Mouse (Mus musculus) liver, embryonic 14.5 days (tissue): ENCODE measurements around the gene Vmn1r71. TPM values are rescaled to one million over a fixed set of nuclear protein-coding genes. Genes with fewer than 3 reads are reported as not detected.
"Not testable (repeated sequence)": the region's sequence is repeated elsewhere in the genome, so short reads cannot be mapped to it uniquely, and the experiment has no call there.

Experiments used
- ATAC-seq: fragments of 200-750 bp; cut with Nextera tagmentation; 2 replicates; pipeline ENCODE4 v1.8.0; 2017; ENCODE audit warnings: moderate number of reproducible peaks, mild to moderate bottlenecking, moderate library complexity; ENCODE audit not compliant: insufficient read depth
- DNase-seq, 3 experiments: peaks; one replicate each; pipeline ENCODE4 v3.0.0-alpha.2; 2012 to 2013; ENCODE audit warnings: low read depth in 3 of 3, low spot score in 3 of 3
- H3K27ac ChIP-seq: fragments of 300-500 bp; sonication (generic); 2 replicates; pipeline ENCODE4 v1.5.1; 2014; ENCODE audit warnings: moderate library complexity, mild to moderate bottlenecking, control low read depth, inconsistent platforms
- H3K27me3 ChIP-seq: fragments of 300-500 bp; sonication (generic); 2 replicates; pipeline ENCODE4 v1.6.1; 2014; ENCODE audit warnings: mild to moderate bottlenecking, low read length, moderate library complexity; ENCODE audit not compliant: control insufficient read depth, insufficient read depth
- H3K36me3 ChIP-seq: fragments of 300-500 bp; sonication (generic); replicated peaks from 2 replicates; pipeline ENCODE4 v1.6.1; 2014; ENCODE audit warnings: low read depth; ENCODE audit not compliant: control insufficient read depth, insufficient read depth
- H3K4me1 ChIP-seq, 2 experiments: fragments of 200-500 bp in 1 of 2; fragments of 300-500 bp in 1 of 2; sonication (generic) in 1 of 2; replicated peaks; 2 replicates each; pipeline ENCODE4 v1.6.1; 2012 to 2014; ENCODE audit warnings: antibody characterized with exemption in 1 of 2, inconsistent platforms in 1 of 2, low read length in 1 of 2; ENCODE audit not compliant: control insufficient read depth in 2 of 2, insufficient read depth in 2 of 2
- H3K4me2 ChIP-seq: fragments of 300-500 bp; sonication (generic); 2 replicates; pipeline ENCODE4 v1.6.1; 2014; ENCODE audit warnings: low read depth, mild to moderate bottlenecking, control low read depth, moderate library complexity
- H3K4me3 ChIP-seq, 2 experiments: fragments of 200-500 bp in 1 of 2; fragments of 300-500 bp in 1 of 2; sonication (generic) in 1 of 2; 2 replicates each; pipeline ENCODE4 v1.5.1; 2012 to 2014; ENCODE audit warnings: low read depth in 2 of 2, low read length in 2 of 2, mild to moderate bottlenecking in 2 of 2, control low read depth in 1 of 2, inconsistent platforms in 1 of 2, moderate library complexity in 1 of 2; ENCODE audit not compliant: insufficient read depth in 1 of 2
- H3K9ac ChIP-seq: fragments of 300-500 bp; sonication (generic); replicated peaks from 2 replicates; pipeline ENCODE4 v1.6.1; 2014; ENCODE audit warnings: mild to moderate bottlenecking, control low read depth, moderate library complexity
- H3K9me3 ChIP-seq: fragments of 300-500 bp; sonication (generic); 2 replicates; pipeline ENCODE4 v1.6.1; 2016; ENCODE audit warnings: low read length, mixed read lengths; ENCODE audit not compliant: control insufficient read depth
- CTCF ChIP-seq: IDR thresholded peaks from 2 replicates; pipeline ENCODE4 v1.5.1; 2016; ENCODE audit warnings: antibody characterized with exemption, low read depth, control low read depth
- EP300 ChIP-seq: IDR thresholded peaks from 2 replicates; pipeline ENCODE4 v1.6.1; 2016; ENCODE audit warnings: antibody characterized with exemption, low read depth
- polyA plus RNA-seq, 2 experiments: library from polyadenylated mRNA; depleted of rRNA in 1 of 2; stranded (reverse) in 1 of 2; unstranded in 1 of 2; fragments of >200 nt; fragmentation: Nextera tagmentation in 1 of 2; extraction: Ambion mirVana in 1 of 2; gene quantifications; 2 replicates each; pipeline versions ENCODE4 v1.2.1 to v1.2.3; 2012 to 2014

The Vmn1r71 gene
- not detected in 2 replicates for polyA plus RNA-seq (2012; rRNA removed)
- not detected in 2 replicates for polyA plus RNA-seq (2014; fragmentation: Nextera tagmentation; extraction: Ambion mirVana)

GRCm38 (mm10) chr7:10754264-10754663 lies at the start of gene Vmn1r71:
Gene Vmn1r71, minus strand, starts transcription at chr7:10754364.
- Histone ChIP-seq H3K9ac (no peak within 1 kb of the TSS), H3K4me1 (no peaks in the 10 kb centered on the region), H3K27me3 (no peaks in the 10 kb centered on the region), H3K4me2 (no peak within 1 kb of the TSS), H3K4me3 (no peak within 1 kb of the TSS), H3K9me3 (no peaks in the 10 kb centered on the region), H3K36me3 (no peaks in the 10 kb centered on the region), H3K27ac (no peak within 1 kb of the TSS)
- ATAC-seq (no peak), DNase-seq (no peak)
- TF ChIP-seq EP300 (no peak), CTCF (no peak)

- not testable (repeated sequence) for H3K4me3 ChIP-seq, H3K27ac ChIP-seq, H3K4me1 ChIP-seq, ATAC-seq, DNase-seq, H3K4me2 ChIP-seq, H3K9me3 ChIP-seq, H3K27me3 ChIP-seq, H3K36me3 ChIP-seq, H3K9ac ChIP-seq
Measured at GRCm38 (mm10) chr7:10757551-10757950, 3.4 kb upstream of the Vmn1r71 start.

Other genes starting within 250 kb of the Vmn1r71 start
- gene Vmn1r68, start 195.9 kb downstream of the Vmn1r71 start, polyA plus RNA-seq (2012; rRNA removed) = not detected in 2 replicates
- gene Vmn1r68, start 195.9 kb downstream of the Vmn1r71 start, polyA plus RNA-seq (2014; fragmentation: Nextera tagmentation; extraction: Ambion mirVana) = not detected in 2 replicates
- gene Vmn1r69, start 140.7 kb downstream of the Vmn1r71 start, polyA plus RNA-seq (2012; rRNA removed) = not detected in 2 replicates
- gene Vmn1r69, start 140.7 kb downstream of the Vmn1r71 start, polyA plus RNA-seq (2014; fragmentation: Nextera tagmentation; extraction: Ambion mirVana) = not detected in 2 replicates
- not detected in 2 replicates for gene Vmn1r70, start 122.8 kb downstream of the Vmn1r71 start, polyA plus RNA-seq (2012; rRNA removed)
- not detected in 2 replicates for gene Vmn1r70, start 122.8 kb downstream of the Vmn1r71 start, polyA plus RNA-seq (2014; fragmentation: Nextera tagmentation; extraction: Ambion mirVana)
- gene Nlrp4b, start 66.6 kb downstream of the Vmn1r71 start, polyA plus RNA-seq (2012; rRNA removed) = not detected in 2 replicates
- gene Nlrp4b, start 66.6 kb downstream of the Vmn1r71 start, polyA plus RNA-seq (2014; fragmentation: Nextera tagmentation; extraction: Ambion mirVana) = not detected in 2 replicates
- not detected in 2 replicates for gene Zscan4b, start 150.7 kb upstream of the Vmn1r71 start, polyA plus RNA-seq (2012; rRNA removed)
- gene Zscan4b, start 150.7 kb upstream of the Vmn1r71 start, polyA plus RNA-seq (2014; fragmentation: Nextera tagmentation; extraction: Ambion mirVana) = not detected in 2 replicates